Mouse (Mus musculus): ENCODE measurements around the gene Tada2a. TPM values are rescaled to one million over a fixed set of nuclear protein-coding genes. Genes with fewer than 3 reads are reported as not detected.

Tada2a gene
- total RNA-seq, 2 experiments from 2014 or later, result 0.58 to 6.1 TPM

DNA sequence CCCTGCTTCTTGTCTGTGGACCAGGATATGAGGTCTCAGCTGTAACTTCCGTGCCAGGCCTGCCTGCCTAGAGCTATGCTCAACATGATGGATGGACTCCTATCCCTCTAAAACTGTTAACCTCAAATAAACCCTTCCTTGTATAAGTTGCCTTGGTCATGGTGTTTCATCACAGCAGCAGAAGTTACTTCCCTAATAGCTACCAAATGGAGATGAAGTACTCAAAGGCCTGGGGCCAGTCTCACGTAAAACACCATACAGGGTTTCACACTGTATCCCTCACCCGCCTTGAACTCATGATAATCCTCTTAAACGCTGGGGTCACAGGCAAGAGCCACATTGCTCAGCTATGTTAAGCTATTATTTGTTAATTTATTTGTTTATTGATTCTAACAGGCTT is 12.0 kb downstream of the Tada2a start:
- ATAC-seq (replicated peaks; ENCODE audit: low FRiP score, poor library complexity, severe bottlenecking), result no peak

DNA sequence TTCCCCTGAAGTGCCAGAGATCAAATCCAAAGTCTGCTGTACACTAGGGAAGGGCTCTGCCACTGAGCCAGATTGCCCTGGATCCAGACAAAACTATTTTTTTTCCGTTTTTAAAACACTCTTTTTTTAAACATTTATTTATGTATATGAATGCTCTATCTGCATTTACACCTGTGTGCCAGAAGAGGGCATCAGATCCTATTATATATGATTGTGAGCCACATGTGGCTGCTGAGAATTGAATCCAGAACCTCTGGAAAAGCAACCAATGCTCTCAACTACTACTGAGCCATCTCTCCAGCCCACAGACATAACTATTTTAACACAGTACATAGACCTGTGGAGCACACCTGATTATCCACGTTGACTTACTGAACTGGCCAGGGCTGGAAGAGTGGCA is 13.2 kb downstream of the Tada2a start:
- no peak for ATAC-seq (replicated peaks; ENCODE audit: low FRiP score, poor library complexity, severe bottlenecking)

DNA sequence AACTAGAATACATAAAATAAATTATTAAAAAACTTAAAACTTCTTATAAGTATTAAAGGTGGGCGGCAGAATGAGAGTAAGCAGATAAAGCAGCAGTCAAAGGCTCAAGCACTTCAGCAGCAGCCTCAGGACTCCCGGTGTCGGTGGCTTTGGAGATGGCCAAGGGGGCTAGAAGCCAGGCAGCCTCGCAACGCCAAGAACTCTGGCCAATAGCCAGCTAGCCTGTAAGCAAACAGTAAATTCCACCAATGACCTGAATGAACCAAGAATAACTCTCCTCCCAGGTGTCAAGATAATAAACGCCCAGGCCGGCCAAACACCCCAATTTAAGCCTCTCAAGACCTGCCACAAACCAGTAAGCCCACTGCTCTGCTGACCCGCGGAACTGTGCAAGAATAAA is 13.8 kb downstream of the Tada2a start:
- no peak for ATAC-seq (replicated peaks; ENCODE audit: low FRiP score, poor library complexity, severe bottlenecking)

DNA sequence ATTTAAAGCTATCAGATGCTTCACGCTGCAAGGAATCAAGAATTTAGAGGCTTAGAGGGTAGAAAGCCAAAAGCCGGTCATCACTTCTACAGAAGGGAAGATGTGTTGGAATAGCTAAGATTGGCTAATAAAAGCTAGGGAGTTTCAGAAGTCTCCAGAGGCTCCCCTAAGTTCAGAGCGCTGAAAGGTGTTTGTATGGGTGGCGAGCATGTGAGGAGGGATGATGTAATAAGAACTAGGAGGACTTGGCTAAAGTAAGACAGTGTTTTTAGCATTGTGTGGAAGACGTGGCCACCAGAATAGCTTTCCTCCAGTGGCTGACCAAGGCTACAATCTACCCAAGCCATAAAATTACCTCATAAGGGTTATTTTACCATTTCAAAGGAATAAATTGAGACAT is 15.8 kb downstream of the Tada2a start:
- no peak for ATAC-seq (replicated peaks; ENCODE audit: low FRiP score, poor library complexity, severe bottlenecking)

DNA sequence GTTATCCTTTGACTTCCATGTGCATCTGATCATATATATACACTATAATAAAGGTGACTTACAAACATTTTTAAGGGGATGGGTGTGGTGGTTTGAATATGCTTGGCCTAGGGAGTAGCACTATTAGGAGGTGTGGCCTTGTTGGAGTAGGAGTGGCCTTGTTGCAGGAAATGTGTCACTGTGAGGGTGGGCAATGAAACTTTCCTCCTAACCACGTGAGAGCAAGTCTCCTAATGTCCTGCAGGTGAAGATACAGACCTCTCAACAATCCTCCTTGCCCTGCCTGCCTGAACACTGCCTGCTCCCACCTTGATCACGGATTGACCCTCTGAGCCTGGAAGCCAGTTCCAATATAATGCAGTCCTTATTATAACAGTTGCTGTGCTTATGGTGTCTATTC is 22.3 kb downstream of the Tada2a start:
- no peak for ATAC-seq (replicated peaks; ENCODE audit: low FRiP score, poor library complexity, severe bottlenecking)

DNA sequence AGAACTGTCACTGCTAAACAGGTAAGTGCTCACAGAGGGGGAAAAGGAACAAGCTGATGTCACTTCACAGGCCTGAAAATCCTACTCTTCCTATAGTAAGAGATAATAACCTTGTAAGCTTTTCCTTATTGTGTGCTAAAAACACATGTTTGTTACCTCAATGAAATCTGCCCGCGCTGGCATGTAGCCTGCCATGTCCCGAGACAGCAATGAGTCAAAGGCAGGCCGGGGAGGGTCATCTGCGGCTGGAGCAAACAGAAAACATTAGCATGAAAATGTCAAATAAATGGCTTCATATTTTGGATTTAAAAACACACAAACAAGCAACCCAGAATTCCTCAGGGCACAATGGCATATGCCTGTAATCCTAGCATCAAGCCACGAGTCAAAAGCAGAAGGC is 25.4 kb downstream of the Tada2a start:
- ATAC-seq (replicated peaks; ENCODE audit: low FRiP score, poor library complexity, severe bottlenecking), result no peak

DNA sequence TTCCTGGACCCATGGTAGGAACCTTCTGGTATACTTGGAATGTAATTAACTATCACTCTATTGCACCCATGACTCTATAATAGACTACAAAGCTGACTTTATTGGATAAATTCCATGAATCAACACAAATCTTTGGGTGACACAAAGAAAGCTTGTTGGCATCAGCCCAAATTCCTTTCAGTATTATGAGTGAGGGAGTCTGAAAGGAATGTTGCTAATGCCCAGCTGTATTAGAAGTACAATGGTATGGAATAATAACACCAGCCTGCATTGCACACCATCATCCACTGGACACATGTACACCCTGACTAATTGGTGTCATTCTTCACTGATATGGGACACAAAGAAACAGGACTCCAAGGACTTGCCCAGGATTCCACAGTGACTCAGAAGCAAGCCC is 28.2 kb downstream of the Tada2a start:
- ATAC-seq (replicated peaks; ENCODE audit: low FRiP score, poor library complexity, severe bottlenecking), result no peak

DNA sequence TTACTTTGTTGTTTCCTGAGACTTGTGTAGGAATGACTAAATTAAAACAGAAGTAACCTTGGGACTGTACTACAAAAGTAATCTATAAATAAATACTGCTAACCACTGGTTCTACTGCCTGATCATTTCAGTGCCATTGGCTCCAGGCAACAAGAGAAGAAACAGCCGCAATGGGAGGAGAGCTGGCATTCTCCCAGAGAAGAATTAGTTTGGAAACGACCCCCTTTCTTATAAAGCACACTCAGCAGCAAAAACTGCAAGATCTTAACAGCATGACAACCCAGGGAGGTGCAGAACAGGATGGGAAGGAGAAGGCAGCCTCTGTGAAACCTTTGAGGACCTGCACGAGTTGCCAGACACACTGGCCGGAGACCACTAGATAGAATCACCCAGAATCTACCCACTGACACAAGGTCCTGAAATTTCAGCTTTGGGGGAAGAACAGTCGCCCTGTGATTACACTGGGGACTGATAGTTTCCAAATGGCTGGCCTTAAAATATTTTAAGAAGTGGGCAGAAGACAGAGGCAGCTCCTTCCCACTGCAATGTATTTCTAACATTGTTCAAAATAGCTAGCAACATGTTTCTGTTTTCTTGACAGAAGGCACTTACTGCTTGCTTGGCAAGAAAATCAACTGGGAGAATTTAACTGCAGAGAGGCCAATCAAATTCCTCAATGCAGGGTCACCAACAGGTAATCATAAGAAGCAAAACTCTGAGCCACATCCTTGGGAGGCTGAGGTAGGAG is 32.0 kb downstream of the Tada2a start:
- ATAC-seq (replicated peaks; ENCODE audit: low FRiP score, poor library complexity, severe bottlenecking), result no peak

DNA sequence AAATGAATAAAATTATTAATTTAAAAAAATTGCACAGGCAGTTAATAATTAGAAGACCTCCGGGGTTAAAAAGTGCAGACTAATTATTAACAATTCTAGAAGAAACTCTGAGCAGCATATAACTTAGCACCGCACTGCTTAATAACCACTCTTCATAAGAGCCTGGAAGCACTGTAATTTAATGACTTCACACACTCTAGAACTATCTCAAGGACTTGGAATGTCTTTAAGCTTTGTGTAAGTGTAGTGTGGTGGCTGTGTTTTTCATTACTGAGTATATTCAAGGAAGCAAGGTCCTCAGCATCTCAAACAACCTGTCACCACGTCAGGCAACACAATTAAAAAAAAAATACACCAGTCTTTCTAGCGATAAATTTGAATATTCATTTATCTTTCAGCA is 34.3 kb downstream of the Tada2a start:
- no peak for ATAC-seq (replicated peaks; ENCODE audit: low FRiP score, poor library complexity, severe bottlenecking)

DNA sequence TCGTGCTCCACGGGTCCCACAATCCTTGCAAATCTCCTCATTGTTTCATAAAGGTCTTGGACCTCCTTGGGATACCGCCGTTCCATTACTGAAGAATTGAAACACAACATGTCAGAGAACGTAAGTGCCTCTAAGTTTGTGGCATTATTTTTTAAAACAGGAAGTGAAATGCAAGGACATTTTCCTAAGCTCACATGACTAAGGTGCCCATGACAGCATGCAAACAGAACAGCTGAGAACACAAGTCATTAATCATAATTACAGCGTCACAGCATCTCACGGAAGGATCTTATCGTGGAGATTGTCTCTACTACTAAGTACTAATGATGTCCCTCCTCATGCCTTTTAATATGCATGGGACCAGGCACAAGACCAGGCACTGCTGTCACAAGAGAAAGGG is 38.8 kb downstream of the Tada2a start:
- no peak for ATAC-seq (replicated peaks; ENCODE audit: low FRiP score, poor library complexity, severe bottlenecking)

DNA sequence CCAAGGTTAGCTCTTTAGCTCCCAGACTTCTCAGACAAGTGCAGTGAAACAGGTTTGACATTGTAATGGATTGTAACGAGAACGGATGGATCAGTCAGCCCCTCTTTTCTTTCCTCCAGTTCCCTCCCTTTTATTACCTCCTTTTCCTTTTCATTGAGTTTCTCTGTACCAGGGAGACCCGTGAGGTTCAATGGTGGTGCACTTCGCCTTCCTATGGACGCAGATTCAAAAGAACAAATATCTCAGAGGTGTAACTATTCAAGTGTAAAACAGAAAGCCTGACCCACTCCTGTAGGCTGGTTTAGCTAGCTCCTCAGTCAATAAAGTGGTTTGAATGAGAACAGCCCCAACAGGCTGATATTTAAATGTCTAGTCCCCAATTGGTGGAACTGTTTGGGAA is 47.5 kb downstream of the Tada2a start:
- no peak for ATAC-seq (replicated peaks; ENCODE audit: low FRiP score, poor library complexity, severe bottlenecking)

DNA sequence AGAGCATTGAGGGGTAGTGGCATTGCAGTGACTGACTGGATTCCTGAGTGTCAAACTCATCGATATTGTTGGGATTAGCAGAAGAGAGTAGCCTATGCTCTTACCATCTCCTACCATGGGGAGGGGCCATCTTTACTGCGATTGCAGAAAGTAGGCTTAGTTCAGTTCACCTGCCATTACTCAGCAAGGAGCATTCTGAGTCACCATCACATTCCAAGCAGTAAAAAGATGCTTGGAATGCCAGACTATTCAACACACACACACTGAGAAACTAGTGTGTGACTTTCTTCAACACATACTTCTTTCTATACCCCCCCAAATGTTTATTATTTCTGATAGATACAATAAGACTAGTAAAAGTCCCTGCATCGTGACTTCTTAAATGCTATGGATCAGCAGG is 49.1 kb downstream of the Tada2a start:
- ATAC-seq (replicated peaks; ENCODE audit: low FRiP score, poor library complexity, severe bottlenecking), result no peak

DNA sequence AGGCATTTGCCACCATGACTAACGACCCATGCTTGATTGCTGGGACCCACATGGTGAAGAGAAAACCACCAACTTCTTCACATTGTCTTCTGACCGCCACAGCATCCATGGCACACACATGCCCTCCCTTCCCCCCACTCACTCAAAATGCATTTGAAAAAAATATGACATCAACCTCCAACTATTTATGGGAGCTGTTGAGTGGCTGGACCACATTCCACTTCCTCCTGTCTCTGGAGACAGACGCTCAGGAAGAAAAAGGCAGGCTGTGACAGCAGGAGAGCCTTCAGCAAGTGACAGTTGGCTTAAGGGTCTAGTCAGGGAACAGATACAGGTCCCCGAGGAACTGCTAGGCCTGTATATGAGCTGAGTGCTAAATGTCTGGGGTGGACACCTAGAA is 49.5 kb downstream of the Tada2a start:
- no peak for ATAC-seq (replicated peaks; ENCODE audit: low FRiP score, poor library complexity, severe bottlenecking)

DNA sequence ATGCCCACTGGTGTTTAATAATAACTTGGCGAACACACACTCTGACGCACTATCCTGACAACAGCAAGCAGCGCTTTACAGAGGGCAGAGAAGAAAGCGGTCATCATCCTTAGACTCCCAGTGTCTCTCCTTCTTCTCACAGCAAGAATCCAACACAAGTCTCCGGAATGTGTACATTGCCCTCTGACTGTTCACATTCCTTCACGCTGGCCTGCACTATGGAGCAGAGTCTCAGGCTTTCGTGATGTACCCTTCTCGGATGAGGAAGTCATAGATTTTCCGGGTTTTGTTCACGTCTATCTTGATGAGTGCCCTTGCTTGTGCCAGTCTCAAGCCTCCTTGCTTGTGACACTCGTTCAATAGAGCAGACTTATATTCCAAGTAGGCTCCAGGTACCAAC is 50.0 kb downstream of the Tada2a start:
- ATAC-seq (replicated peaks; ENCODE audit: low FRiP score, poor library complexity, severe bottlenecking), result no peak

DNA sequence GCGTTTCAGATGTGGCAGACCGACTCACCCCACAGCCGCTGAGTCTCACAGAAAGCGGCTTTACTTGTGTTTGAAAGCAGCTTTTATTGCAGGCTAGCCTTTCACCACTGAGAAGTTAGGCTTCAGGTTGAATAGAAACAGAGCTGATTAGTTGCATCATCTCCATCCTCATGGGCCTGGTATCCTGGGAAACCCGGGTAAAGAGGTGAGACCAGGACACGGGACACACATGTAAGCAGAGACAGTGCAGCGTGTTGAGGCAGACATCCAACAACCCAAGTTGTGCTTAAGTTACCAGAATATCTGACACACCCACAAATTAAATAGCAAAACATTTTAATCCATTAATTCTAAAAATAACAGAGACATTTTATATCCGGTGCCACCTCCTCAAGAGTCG is 50.8 kb downstream of the Tada2a start:
- no peak for ATAC-seq (replicated peaks; ENCODE audit: low FRiP score, poor library complexity, severe bottlenecking)

DNA sequence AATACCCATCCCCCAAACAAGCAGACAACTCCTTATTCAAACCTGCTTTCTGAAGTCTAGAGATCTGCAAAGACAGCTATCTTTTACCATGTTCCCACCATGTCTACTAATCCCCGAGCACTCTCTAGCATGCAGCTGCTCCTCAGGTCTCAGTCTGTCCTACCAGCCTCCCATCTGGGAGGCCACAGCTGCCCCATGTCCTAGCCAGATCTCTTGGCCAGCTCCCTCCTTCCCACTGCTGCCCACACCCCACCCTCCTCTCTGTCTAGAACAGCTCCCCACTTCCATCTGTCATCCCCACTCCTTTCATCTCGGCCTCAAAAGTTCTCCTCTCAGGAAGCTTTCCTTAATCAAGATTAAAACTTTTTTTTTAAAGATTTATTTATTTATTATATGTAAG is 52.4 kb downstream of the Tada2a start:
- ATAC-seq (replicated peaks; ENCODE audit: low FRiP score, poor library complexity, severe bottlenecking), result no peak; the same call in 1 of the 2 replicates

DNA sequence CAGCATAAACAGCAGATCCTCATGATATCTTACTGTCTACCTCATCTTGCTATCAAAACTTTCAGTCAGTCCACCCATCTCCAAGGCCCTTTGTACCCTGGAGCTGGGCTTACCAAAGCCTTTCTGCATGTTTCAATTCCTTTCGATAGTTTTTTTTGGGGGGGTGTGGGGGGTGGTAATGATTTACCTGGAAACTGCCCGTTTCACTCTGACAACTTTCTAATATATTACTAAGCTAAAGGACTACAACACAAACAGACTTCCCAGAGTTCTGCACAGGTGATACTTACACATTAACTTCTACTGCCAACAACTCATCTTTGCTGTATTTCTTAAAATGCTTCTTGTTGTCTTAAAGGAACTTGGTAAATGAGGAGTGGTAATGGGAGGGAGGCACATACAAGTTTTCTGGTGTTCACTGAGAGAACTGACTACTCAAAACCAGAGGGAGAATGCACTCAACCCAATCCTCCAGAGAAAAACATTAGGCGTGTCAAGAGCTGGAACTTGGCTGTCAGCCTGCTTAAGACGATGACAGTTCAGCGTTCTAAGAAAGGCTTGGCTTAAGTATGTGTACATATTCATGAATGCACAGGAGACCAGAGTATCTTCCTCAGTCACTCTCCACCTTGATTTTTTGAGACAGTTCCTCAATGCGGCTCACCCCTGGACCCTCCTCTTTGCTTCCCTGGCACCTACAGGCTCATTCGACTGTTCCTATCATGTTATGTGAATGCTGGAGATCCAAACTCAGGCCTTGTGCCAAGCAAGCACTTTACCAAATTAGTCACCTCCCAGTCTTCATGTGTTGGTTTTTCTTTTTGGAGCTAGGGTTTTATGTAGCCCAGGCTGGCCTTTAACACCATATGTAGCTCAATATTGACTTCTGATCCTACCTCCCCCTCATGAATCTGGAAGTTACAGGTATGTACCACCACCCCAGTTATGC is 55.3 kb downstream of the Tada2a start:
- no peak for ATAC-seq (replicated peaks; ENCODE audit: low FRiP score, poor library complexity, severe bottlenecking)

DNA sequence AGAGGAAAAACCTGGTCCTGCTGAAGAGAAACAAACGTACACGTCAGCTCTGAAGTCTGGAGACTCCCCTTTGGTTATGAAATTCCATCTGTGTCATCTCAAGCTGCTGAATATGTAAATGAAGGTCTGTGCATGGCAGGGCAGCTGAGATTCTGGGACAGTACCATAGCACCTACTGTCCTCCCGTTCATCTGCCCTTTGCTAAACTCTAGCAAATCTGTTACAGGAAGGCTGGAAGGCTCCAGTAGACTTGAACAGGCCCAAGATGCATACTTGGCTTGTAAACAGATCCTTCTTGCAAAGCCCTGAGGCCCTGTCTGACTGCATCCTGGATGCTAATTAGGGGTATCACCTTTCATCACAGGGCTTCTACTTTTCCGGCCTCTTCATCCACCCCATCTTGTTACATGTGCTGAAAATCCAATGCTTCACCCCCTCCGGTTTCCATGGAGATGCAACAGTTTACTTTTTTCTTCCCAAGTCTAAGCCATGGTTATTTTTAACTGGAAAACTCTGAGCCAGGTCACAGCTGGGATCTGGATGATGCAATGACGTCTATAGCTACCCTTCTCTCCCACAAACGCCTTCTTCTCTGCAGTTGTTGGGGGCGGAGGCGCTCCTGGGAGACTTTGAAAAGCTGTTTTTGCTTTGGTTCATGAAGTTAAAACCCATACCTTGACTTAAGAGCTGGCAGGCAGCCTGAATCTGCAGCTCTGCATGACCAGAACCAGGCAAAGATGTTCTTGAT is 56.3 kb downstream of the Tada2a start:
- ATAC-seq (replicated peaks; ENCODE audit: low FRiP score, poor library complexity, severe bottlenecking), result no peak

DNA sequence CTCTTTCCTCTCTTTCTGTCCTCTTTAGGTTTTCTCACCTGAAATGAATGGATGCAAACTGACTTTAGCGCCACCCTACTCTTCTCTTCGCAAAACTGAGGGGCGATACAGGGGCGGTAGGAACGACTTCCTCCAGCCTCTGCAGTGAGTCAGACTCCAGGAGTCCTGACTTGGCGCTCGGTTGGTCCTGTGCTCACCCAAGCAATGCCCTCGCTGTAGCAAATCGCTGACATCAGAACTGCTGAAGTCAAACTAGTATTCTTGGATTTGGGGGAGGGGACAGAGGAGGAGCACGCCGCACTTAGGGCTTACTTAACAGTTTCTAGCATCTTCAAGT is 60.4 kb downstream of the Tada2a start, which contains the start of gene Dusp14:
Dusp14 (minus strand) TSS at position 228 of the 337 bp plus-strand sequence.
- no peak for ATAC-seq (replicated peaks; ENCODE audit: low FRiP score, poor library complexity, severe bottlenecking)

DNA sequence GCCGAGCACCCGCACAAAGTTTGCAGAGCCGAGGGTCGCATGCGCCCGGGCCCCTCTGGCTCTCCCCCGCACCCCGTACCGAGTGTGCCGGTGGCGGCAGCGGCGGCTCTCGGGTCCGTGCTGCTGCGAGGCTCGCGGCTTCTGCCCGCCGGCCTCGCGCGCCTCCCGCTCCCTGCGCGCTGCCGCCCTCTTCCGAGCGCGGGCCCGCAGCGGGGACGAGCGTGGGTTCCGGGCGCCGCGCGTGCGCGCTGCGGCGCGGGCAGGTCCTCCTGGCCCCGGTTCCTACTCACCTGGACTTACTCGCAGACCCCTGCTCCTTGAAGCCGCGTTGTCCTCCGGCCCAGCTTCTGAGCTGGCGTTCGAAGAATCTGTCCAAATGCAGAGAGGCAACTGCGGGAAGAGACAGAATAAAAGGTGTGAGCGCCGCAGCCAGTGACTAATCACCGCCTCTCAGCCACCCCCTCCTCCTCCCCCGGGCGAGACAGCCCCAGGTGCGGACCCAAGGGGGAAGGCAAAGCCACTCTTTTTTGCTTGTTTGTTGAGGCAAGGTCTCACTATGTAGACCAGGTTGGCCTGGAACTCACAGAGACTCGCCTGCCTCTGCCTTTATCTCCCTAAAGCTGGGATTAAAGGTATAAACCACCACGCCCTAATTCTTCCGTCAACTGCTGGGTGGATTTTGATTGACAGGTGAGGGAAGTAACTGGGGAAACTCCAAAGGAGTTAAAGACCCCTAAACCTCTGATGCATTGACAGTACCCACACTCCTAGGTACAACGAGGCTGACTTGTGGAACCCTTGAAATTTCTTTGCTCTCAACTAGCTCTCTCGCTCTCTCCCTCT is 61.0 kb downstream of the Tada2a start:
- ATAC-seq (replicated peaks; ENCODE audit: low FRiP score, poor library complexity, severe bottlenecking), result no peak
